Mouse (Mus musculus) embryo, embryonic 11 days (tissue): ENCODE results near the gene Evi5.

Source experiments
- DNase-seq: peaks from one replicate; pipeline ENCODE4 v3.0.0-alpha.2; 2015

Evi5 gene

GRCm38 (mm10) chr5:107869701-107870100, 5.2 kb downstream of the Evi5 start:
- no peak for DNase-seq

GRCm38 (mm10) chr5:107868905-107869424, 5.9 kb downstream of the Evi5 start:
- DNase-seq = peak; percentile 98

- DNase-seq = peak; percentile 78
Observed at GRCm38 (mm10) chr5:107867970-107868904, 6.7 kb downstream of the Evi5 start.

- no peak for DNase-seq
Observed at GRCm38 (mm10) chr5:107866127-107867126, 8.5 kb downstream of the Evi5 start.

GRCm38 (mm10) chr5:107863971-107864370, 10.9 kb downstream of the Evi5 start:
- no peak for DNase-seq

- DNase-seq = no peak
Observed at GRCm38 (mm10) chr5:107858963-107859362, 15.9 kb downstream of the Evi5 start.

- DNase-seq = no peak
Observed at GRCm38 (mm10) chr5:107855546-107855945, 19.4 kb downstream of the Evi5 start.

- no peak for DNase-seq
Observed at GRCm38 (mm10) chr5:107854556-107854955, 20.4 kb downstream of the Evi5 start.

GRCm38 (mm10) chr5:107853807-107854206, 21.1 kb downstream of the Evi5 start:
- DNase-seq = no peak

- no peak for DNase-seq
Observed at GRCm38 (mm10) chr5:107848964-107849363, 25.9 kb downstream of the Evi5 start.

GRCm38 (mm10) chr5:107847817-107848216, 27.1 kb downstream of the Evi5 start:
- no peak for DNase-seq

GRCm38 (mm10) chr5:107847349-107847748, 27.6 kb downstream of the Evi5 start:
- no peak for DNase-seq

- no peak for DNase-seq
Observed at GRCm38 (mm10) chr5:107840549-107841238, 34.2 kb downstream of the Evi5 start.

- DNase-seq = no peak
Observed at GRCm38 (mm10) chr5:107838891-107839644, 35.8 kb downstream of the Evi5 start.

- no peak for DNase-seq
Observed at GRCm38 (mm10) chr5:107834287-107834686, 40.6 kb downstream of the Evi5 start.

- no peak for DNase-seq
Observed at GRCm38 (mm10) chr5:107831351-107831750, 43.6 kb downstream of the Evi5 start.

GRCm38 (mm10) chr5:107829998-107830560, 44.8 kb downstream of the Evi5 start, which contains the start of gene Ube2d2b:
Gene Ube2d2b, plus strand, starts transcription at chr5:107830099.
- no peak for DNase-seq

- DNase-seq = no peak
Observed at GRCm38 (mm10) chr5:107822521-107822920, 52.4 kb downstream of the Evi5 start.

- DNase-seq = no peak
Observed at GRCm38 (mm10) chr5:107814651-107815050, 60.3 kb downstream of the Evi5 start.

GRCm38 (mm10) chr5:107807496-107807895, 67.4 kb downstream of the Evi5 start:
- no peak for DNase-seq

- DNase-seq = no peak
Observed at GRCm38 (mm10) chr5:107802621-107803020, 72.3 kb downstream of the Evi5 start.
